Mouse (Mus musculus) heart, adult 10 weeks (tissue): ENCODE results near the gene Vmn1r113. TPM values are rescaled to one million over a fixed set of nuclear protein-coding genes. Genes with fewer than 3 reads are reported as not detected.

Experiments
- polyA plus RNA-seq: library from polyadenylated mRNA; stranded (reverse); fragments of 350-450 nt; fragmentation: Illumina TruSeq; extraction: RNeasy Lipid Tissue Mini Kit (QIAGEN cat#74804); gene quantifications from one replicate; pipeline ENCODE4 v1.2.3, GENCODE M21; 2014; ENCODE audit warnings: low read depth, low replicate concordance

The Vmn1r113 gene
- polyA plus RNA-seq: not detected

GRCm38 (mm10) chr7:20786985-20787384 is at the start of gene Vmn1r113:
Gene Vmn1r113 (plus strand): TSS chr7:20787285.

GRCm38 (mm10) chr7:20770885-20771284 is 16.2 kb upstream of the Vmn1r113 start, which contains the start of gene Vmn1r112:
Gene Vmn1r112 (plus strand): TSS chr7:20771185.

GRCm38 (mm10) chr7:20812086-20812485 is 25.0 kb downstream of the Vmn1r113 start, which contains the start of gene Vmn1r114:
Gene Vmn1r114 (minus strand): TSS chr7:20812186.

Other genes starting within 250 kb of the Vmn1r113 start
- gene Gm5726, start 241.5 kb upstream of the Vmn1r113 start, polyA plus RNA-seq: not detected
- not detected for gene Gm4141, start 211.0 kb upstream of the Vmn1r113 start, polyA plus RNA-seq
- gene Gm4513, start 188.3 kb upstream of the Vmn1r113 start, polyA plus RNA-seq: not detected
- gene Vmn1r107, start 118.4 kb upstream of the Vmn1r113 start, polyA plus RNA-seq: not detected
- gene Vmn1r111, start 84.1 kb upstream of the Vmn1r113 start, polyA plus RNA-seq: not detected
- not detected for gene Gm10668, start 56.7 kb upstream of the Vmn1r113 start, polyA plus RNA-seq
- not detected for gene Vmn1r112, start 16.1 kb upstream of the Vmn1r113 start, polyA plus RNA-seq
- not detected for gene Vmn1r114, start 24.9 kb downstream of the Vmn1r113 start, polyA plus RNA-seq
- not detected for gene Vmn1r115, start 57.7 kb downstream of the Vmn1r113 start, polyA plus RNA-seq
- not detected for gene Vmn1r116, start 85.0 kb downstream of the Vmn1r113 start, polyA plus RNA-seq
- gene Vmn1r117, start 96.8 kb downstream of the Vmn1r113 start, polyA plus RNA-seq: not detected
- gene Vmn1r118, start 125.1 kb downstream of the Vmn1r113 start, polyA plus RNA-seq: not detected
- gene Vmn1r119, start 225.2 kb downstream of the Vmn1r113 start, polyA plus RNA-seq: not detected